Mouse (Mus musculus): Measurements from ENCODE around the gene Slc25a27.

- TF ChIP-seq POLR2A (IDR thresholded peaks at IDR 0.05; ENCODE audit: borderline replicate concordance, insufficient read depth, low read length) (no peak), CTCF (IDR thresholded peaks at IDR 0.05; ENCODE audit: borderline replicate concordance, insufficient read depth, low read depth, low read length) (no peak)
Measured at GRCm38 (mm10) chr17:43592296-43593291, 74.4 kb downstream of the Slc25a27 start.

Data from cerebellum, adult 2 months (tissue).